Mouse (Mus musculus) forebrain, embryonic 12.5 days (tissue): Measurements from ENCODE around the gene H2-T3. TPM values are rescaled to one million over a fixed set of nuclear protein-coding genes. Genes with fewer than 3 reads are reported as not detected.
"Not testable (repeated sequence)": the region's sequence is repeated elsewhere in the genome, so short reads cannot be mapped to it uniquely, and the experiment has no call there.

Experiments used
- ATAC-seq: fragments of 200-750 bp; cut with Nextera tagmentation; 2 replicates; pipeline ENCODE4 v1.8.0; 2017; ENCODE audit warnings: moderate TSS enrichment; ENCODE audit not compliant: low FRiP score
- H3K27ac ChIP-seq: fragments of 300-500 bp; sonication (generic); 2 replicates; pipeline ENCODE4 v1.5.1; 2016; ENCODE audit warnings: mild to moderate bottlenecking
- H3K27me3 ChIP-seq: fragments of 300-500 bp; sonication (generic); 2 replicates; pipeline ENCODE4 v1.6.1; 2016; ENCODE audit warnings: mild to moderate bottlenecking
- H3K36me3 ChIP-seq: fragments of 300-500 bp; sonication (generic); replicated peaks from 2 replicates; pipeline ENCODE4 v1.6.1; 2016; ENCODE audit warnings: mild to moderate bottlenecking
- H3K4me1 ChIP-seq: fragments of 300-500 bp; sonication (generic); 2 replicates; pipeline ENCODE4 v1.6.1; 2016
- H3K4me2 ChIP-seq: fragments of 300-500 bp; sonication (generic); 2 replicates; pipeline ENCODE4 v1.6.1; 2016; ENCODE audit warnings: mild to moderate bottlenecking, moderate library complexity
- H3K4me3 ChIP-seq: fragments of 300-500 bp; sonication (generic); replicated peaks from 2 replicates; pipeline ENCODE4 v1.5.1; 2016; ENCODE audit warnings: mild to moderate bottlenecking
- H3K9ac ChIP-seq: fragments of 300-500 bp; sonication (generic); 2 replicates; pipeline ENCODE4 v1.6.1; 2016; ENCODE audit warnings: mild to moderate bottlenecking
- H3K9me3 ChIP-seq: fragments of 300-500 bp; sonication (generic); 2 replicates; pipeline ENCODE4 v1.6.1; 2016
- WGBS: fragments of 180-500 bp; shearing (Covaris S2); methylation state at CpG from one replicate; pipeline ENCODE4 v1.1.7; 2016; 5-methylcytosine and 5-hydroxymethylcytosine counted together
- polyA plus RNA-seq: library from polyadenylated mRNA; unstranded; fragments of >200 nt; fragmentation: Nextera tagmentation; extraction: Ambion mirVana; gene quantifications from 2 replicates; pipeline ENCODE4 v1.2.1, GENCODE M21; 2016

Gene H2-T3
- polyA plus RNA-seq, 1 experiment from 2014 or later, result not detected

DNA sequence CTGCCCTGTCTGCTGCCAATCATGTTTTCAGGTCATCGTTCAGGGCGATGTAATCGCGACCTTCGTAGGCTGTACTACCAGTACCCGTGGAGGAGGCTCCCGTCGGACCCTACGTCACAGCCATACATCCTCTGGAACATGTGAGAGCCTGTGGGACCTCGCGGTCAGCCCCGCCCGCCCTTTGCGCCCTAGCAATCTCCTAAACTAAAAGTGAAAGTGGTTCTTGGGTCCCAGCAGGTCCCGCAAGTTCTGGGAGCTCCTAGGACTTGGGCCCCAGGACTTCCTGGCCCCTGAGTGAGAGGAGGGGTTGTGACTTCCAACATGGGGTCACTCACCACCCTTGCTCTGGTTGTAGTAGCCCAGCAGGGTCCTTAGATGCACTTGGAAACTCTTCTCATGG lies 15.4 kb upstream of the H2-T3 start:
- 2% methylated on average over 15 of the region's 15 CpGs for whole genome bisulfite sequencing
- H3K4me3 ChIP-seq, result peak overlapping the region; percentile 33
- peaks cover 9% of the 10 kb centered on the region for H3K4me1 ChIP-seq
- no peaks in the 10 kb centered on the region for H3K36me3 ChIP-seq
- H3K27ac ChIP-seq, result no peak overlapping the region
- H3K27me3 ChIP-seq, result peaks cover 75% of the 10 kb centered on the region
- peak overlapping the region; percentile 50 for H3K4me2 ChIP-seq
- no peaks in the 10 kb centered on the region for H3K9me3 ChIP-seq
- ATAC-seq, result no peak
- no peak overlapping the region for H3K9ac ChIP-seq

DNA sequence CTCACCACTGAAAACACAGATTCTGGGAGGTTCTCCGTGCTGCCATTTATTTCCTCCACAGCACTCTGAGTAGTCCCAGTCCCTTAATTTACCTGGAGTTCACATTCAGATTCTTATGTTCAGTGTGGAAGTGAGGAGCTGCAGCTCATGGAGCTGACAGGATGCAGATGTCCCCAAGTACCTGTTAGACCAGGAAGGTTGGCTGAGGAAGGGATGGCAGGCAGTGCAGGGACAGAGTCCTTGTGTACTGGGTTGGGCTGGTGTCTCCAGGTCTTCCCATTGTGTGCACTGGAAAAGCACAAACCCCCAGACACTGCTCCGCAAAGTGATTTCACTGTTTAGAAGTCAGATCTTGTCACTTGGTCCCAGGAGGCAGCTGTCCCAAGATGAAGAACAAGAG lies 11.8 kb upstream of the H2-T3 start:
- 77% methylated on average over 2 of the region's 2 CpGs for WGBS

DNA sequence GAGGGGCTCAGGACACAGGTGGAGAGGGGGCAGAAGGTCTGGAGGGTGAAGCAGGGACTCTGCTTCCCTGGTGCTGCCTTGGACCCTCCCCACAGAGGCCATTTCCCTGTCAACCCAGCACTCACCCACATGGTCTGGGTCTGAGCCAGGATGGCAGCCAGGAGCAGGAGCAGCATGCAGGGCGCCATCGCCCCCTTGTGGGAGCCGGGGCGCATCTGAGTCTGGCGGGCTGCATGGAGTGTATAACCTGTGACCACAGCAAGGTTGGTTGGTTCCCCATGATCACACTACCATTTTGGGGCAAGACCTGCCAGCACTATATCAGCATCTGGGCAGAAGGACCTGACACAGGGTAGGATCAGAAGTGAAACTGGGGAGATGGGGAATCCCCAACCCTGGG lies 8.2 kb upstream of the H2-T3 start:
- Histone ChIP-seq H3K27ac (no peak overlapping the region), H3K27me3 (peaks cover 38% of the 10 kb centered on the region), H3K4me2 (no peak overlapping the region), H3K36me3 (no peaks in the 10 kb centered on the region), H3K9me3 (no peaks in the 10 kb centered on the region), H3K4me3 (no peak overlapping the region), H3K4me1 (no peaks in the 10 kb centered on the region), H3K9ac (no peak overlapping the region)
- no peak for ATAC-seq
- 4% methylated on average over 5 of the region's 5 CpGs for WGBS

More for the DNA sequence above, 11.8 kb upstream of the H2-T3 start:
- no peak for ATAC-seq
- no peaks in the 10 kb centered on the region for H3K36me3 ChIP-seq
- no peak overlapping the region for H3K4me3 ChIP-seq
- H3K9me3 ChIP-seq, result no peaks in the 10 kb centered on the region
- no peak overlapping the region for H3K4me2 ChIP-seq
- peaks cover 9% of the 10 kb centered on the region for H3K4me1 ChIP-seq
- H3K27ac ChIP-seq, result no peak overlapping the region
- no peak overlapping the region for H3K9ac ChIP-seq
- H3K27me3 ChIP-seq, result peaks cover 59% of the 10 kb centered on the region

DNA sequence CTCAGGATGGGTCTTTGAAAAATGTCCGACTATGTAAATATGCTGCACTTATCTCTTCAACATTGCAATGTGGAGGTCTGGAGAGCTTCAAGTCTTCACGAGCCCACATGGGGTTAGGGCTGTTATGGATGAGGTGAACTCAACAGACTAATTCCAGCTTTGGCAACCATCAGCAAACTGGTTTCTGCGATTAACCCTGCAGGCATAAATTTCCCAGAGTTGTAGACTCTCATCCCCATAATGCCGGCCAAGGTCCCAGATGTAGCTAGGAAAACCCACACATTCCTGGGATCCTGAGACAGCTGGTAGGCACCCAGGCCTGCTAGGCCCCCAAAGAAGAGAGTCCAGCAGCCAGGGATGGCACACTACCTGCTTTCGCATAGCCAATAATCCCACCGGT lies 4.4 kb upstream of the H2-T3 start:
- 93% methylated on average over 6 of the region's 6 CpGs for WGBS
- Histone ChIP-seq H3K27me3 (peaks cover 37% of the 10 kb centered on the region), H3K27ac (no peak overlapping the region), H3K4me1 (no peaks in the 10 kb centered on the region), H3K36me3 (no peaks in the 10 kb centered on the region), H3K4me2 (no peak overlapping the region), H3K9me3 (no peaks in the 10 kb centered on the region), H3K9ac (no peak overlapping the region), H3K4me3 (no peak overlapping the region)
- ATAC-seq, result no peak

DNA sequence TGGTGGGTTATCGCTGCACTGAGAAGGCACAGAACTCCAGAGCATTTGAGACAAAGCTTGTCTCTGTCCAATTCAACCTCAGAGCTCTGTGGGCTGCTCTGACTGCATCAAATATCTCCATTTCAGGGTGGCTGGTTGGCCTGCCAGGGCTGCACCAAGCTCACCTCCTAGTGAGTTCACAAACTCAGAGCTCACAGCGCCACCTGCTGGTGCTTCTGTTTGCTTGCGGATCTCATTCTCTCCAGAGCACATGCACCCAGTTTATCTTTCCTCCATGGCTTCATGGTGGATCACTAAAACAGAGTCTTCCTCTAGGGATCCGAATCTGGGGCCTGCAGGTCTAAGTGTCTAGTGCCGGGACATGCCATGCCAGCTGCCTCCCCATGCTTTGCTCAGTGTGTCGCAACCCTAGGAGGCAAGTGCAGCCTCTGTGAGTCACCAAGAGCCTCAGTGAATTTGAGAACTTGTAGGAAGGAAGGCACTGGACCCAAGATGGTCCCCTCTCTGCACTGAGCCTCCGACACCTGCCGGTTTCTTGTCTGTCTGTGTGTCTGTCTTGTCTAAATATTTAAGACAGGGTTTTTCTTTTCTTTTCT lies 3.6 kb upstream of the H2-T3 start:
- ATAC-seq, result no peak
- Histone ChIP-seq H3K4me3 (no peak overlapping the region), H3K27me3 (peaks cover 39% of the 10 kb centered on the region), H3K4me1 (no peaks in the 10 kb centered on the region), H3K9me3 (no peaks in the 10 kb centered on the region), H3K27ac (no peak overlapping the region), H3K36me3 (no peaks in the 10 kb centered on the region), H3K4me2 (no peak overlapping the region), H3K9ac (no peak overlapping the region)
- 35% methylated on average over 8 of the region's 8 CpGs for WGBS

DNA sequence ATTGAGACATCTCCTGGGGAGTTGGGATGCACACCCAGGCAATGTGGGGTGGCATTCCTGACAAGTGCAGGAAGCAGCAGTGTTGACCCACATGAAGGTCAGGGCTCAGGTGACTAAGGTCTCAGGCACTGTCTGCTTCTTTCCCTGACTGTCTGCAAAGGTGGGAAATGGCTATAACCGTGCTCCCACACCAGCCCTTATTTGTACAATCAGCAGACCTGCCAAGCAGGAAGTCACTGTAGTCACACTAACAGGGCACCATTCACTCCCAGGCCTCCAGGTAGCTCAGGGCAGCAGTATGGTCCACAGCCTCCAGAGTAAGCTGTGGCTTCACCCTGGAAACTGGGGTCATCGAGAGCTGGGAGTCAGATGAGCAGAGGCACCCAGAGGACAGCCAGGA lies 2.3 kb upstream of the H2-T3 start:
- Histone ChIP-seq H3K27me3 (peaks cover 44% of the 10 kb centered on the region), H3K27ac (no peak overlapping the region), H3K4me3 (no peak overlapping the region), H3K4me1 (no peaks in the 10 kb centered on the region), H3K9ac (no peak overlapping the region), H3K4me2 (no peak overlapping the region), H3K36me3 (no peaks in the 10 kb centered on the region), H3K9me3 (no peaks in the 10 kb centered on the region)
- no peak for ATAC-seq
- WGBS, result 71% methylated on average over 2 of the region's 2 CpGs

DNA sequence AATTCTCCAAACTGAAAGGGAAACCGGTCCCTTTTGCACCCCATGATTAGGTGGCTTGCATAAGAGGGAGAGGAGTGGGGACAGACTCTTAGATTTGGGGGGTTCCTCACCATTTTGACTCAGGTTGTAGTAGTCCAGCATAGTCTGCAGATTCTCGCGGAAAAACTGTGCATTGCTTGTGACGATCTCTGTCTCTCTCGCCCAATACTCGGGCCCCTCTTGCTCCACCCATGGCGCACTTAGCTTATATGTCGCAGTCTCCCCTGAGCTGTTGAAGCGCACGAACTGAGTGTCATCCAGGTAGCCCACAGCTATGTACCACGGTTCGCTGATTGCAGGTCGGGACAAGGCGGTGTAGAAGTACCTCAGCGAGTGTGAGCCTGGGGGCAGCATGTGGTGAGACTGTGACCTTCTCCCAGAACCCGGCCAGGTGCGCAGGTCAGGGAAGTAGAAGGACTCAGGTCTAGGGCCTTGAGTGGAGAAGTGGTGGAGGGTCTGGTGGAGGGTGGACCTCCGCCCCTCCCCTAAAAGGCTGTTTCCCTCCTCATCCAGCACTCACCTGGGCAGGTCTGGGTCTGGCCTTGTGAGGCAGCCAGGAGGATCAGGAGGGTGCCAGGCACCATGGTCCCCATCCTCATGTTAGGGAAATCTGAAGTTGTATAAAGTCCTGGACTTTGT lies 457 bp downstream of the H2-T3 start:
- 36% methylated on average over 18 of the region's 18 CpGs for WGBS
- H3K9me3 ChIP-seq, result no peaks in the 10 kb centered on the region

DNA sequence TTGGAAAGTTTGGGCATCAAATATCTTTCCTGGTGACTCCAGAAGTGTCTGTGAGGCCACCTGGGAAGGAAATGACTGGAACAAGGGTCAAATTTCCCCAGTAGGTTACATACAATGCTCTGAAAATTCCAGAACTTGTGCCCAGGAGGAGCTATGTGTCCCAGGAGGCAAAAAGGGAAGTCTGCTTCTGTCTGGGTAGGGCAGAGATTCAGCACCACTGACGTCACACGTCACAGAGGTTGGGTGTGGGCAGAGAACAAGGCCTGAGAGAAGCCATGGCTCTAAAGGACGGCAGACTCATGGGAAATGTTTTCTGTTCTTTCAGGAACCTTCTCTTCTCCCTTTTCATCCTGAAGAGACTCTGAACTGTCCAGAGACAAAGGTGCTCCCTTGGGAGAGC lies 2.5 kb downstream of the H2-T3 start:
- 60% methylated on average over 3 of the region's 3 CpGs for WGBS
- ATAC-seq, result no peak
- no peaks in the 10 kb centered on the region for H3K4me1 ChIP-seq
- no peak overlapping the region for H3K4me2 ChIP-seq
- no peak overlapping the region for H3K4me3 ChIP-seq
- H3K9ac ChIP-seq, result no peak overlapping the region
- no peaks in the 10 kb centered on the region for H3K36me3 ChIP-seq
- no peak overlapping the region for H3K27ac ChIP-seq
- H3K27me3 ChIP-seq, result peaks cover 46% of the 10 kb centered on the region
- no peaks in the 10 kb centered on the region for H3K9me3 ChIP-seq

More for the DNA sequence above, 457 bp downstream of the H2-T3 start:
- peaks cover 43% of the 10 kb centered on the region for H3K27me3 ChIP-seq
- H3K4me3 ChIP-seq, result no peak overlapping the region
- no peak overlapping the region for H3K4me2 ChIP-seq
- no peak overlapping the region for H3K9ac ChIP-seq
- no peak overlapping the region for H3K27ac ChIP-seq
- no peak for ATAC-seq
- H3K36me3 ChIP-seq, result no peaks in the 10 kb centered on the region
- no peaks in the 10 kb centered on the region for H3K4me1 ChIP-seq

DNA sequence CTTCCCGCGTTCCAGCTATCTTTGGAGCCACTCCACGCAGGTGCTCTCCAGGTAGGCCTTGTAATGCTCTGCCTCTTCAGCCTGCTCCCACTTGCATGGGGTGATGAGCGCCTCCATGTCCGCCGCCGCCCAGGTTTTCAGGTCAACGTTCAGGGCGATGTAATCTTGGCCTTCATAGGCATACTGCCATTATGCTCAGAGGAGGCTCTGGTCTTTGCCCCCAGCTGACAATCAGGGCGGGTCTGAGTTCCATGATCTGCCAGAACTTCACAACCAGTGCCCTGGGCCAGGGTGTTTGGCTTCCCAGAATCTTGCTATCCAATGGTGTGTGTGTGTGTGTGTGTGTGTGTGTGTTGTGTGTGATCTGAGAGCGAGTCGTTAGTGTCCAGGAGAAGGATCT lies 7.9 kb downstream of the H2-T3 start:
- Histone ChIP-seq H3K4me2 (no peak overlapping the region), H3K4me3 (no peak overlapping the region), H3K36me3 (no peaks in the 10 kb centered on the region), H3K9me3 (no peaks in the 10 kb centered on the region), H3K27ac (no peak overlapping the region), H3K4me1 (0 out of 2 replicates have a peak, but pooled peaks cover 4% of the 10 kb centered on the region), H3K27me3 (peaks cover 41% of the 10 kb centered on the region), H3K9ac (no peak overlapping the region)
- 75% methylated on average over 12 of the region's 12 CpGs for WGBS
- ATAC-seq, result no peak

DNA sequence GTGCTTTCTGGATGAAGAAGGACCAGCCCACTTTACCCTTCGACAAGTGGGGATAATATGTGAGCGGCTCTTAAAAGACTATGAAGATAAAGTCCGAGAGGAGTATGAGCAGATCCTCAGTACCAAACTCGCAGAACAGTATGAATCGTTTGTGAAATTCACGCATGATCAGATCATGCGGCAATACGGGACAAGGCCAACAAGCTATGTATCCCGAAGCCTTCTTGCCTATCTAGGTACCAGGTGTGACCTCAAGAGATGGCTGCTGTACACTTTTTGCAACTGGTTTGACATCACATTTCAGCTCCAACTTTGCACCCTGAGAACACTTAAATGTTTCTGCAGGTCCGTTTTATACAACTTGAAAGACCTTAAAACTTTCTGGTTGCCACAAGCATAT lies 10.6 kb downstream of the H2-T3 start:
- H3K36me3 ChIP-seq, H3K9me3 ChIP-seq, ATAC-seq, H3K4me1 ChIP-seq, H3K27ac ChIP-seq, H3K9ac ChIP-seq: not testable (repeated sequence)
- Histone ChIP-seq H3K4me3 (peak overlapping the region; percentile 38), H3K4me2 (peak overlapping the region; percentile 61), H3K27me3 (peaks cover 39% of the 10 kb centered on the region)
- 11% methylated on average over 10 of the region's 10 CpGs for WGBS

DNA sequence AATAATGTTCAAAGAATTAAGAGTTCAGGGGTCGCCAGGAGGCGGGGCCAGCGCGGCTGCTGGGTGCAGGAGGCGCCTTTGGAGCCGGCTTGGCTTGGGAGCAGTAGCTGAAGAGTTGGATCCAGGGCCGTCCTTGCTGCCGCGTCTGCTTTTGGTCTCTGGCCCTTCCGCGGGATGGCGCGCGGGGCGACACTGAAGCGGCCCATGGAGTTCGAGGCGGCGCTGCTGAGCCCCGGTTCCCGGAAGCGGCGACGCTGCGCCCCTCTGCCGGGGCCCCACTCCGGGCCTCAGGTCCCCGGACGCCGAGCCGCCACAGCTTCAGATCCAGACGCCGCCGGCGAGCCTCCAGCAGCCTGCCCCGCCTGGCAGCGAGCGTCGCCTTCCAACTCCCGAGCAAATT lies 11.1 kb downstream of the H2-T3 start:
- under 1% methylated on average over 39 of the region's 40 CpGs for WGBS
- ATAC-seq, result 0 out of 2 replicates have a peak, but pooled peaks have one; percentile 46
- peak overlapping the region; percentile 38 for H3K4me3 ChIP-seq
- H3K27ac ChIP-seq, H3K9me3 ChIP-seq, H3K9ac ChIP-seq, H3K4me1 ChIP-seq, H3K36me3 ChIP-seq: not testable (repeated sequence)
- H3K4me2 ChIP-seq, result peak overlapping the region; percentile 61
- H3K27me3 ChIP-seq, result peaks cover 38% of the 10 kb centered on the region

DNA sequence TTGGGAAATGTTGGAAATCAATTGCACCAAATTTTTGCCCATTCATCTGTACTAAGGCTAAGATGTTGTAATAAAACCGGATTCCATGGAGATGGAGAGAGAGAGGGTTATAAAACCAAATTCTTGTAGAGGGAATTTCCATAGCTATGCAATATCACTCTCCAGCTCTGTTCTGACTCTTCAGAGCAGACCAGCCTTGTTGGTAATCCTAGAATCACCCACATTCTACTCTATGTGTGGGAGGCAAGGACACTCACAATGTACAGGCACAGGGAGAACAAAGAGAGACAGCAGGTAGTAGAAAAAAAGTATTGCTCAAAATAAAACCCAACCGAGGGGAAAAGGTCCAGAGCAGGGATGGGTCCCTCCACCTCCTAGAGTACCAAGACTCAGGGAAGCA lies 14.0 kb downstream of the H2-T3 start:
- not testable (repeated sequence) for H3K27ac ChIP-seq, ATAC-seq, H3K36me3 ChIP-seq, H3K4me2 ChIP-seq, H3K9ac ChIP-seq, H3K4me1 ChIP-seq, H3K4me3 ChIP-seq, H3K9me3 ChIP-seq
- H3K27me3 ChIP-seq, result peaks cover 20% of the 10 kb centered on the region
- WGBS, result no CpG with 5 or more reads among the region's 2 CpGs

DNA sequence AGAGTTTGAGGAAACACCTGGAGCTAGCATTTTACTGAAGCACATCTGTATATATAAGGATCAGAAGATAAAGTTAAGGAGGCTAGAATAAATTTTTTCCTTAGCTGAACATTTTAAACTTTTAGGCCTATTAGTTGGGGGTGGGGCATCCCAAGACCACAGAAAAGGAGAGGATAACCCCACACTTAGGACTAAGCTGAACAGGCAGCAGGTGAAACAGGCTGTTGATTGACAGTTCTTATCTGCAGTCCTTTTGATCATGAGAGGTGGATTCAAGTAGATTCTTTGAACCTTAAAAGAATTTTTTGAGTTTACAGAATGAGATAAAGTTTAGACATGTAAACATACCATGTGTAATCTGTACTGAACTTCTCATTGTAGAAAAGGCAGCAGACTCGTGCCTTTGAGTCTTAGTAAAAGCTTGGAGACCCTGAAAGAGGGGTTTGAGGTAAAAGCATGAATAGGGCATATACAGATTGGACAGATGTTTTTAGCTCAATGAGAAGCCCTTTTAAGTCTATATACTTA lies 19.7 kb downstream of the H2-T3 start:
- no peak for ATAC-seq
- no peak overlapping the region for H3K4me2 ChIP-seq
- peaks cover 50% of the 10 kb centered on the region for H3K27me3 ChIP-seq
- WGBS, result 45% methylated on average over 1 of the region's 1 CpGs
- H3K27ac ChIP-seq, result no peak overlapping the region
- no peaks in the 10 kb centered on the region for H3K9me3 ChIP-seq
- H3K4me3 ChIP-seq, result no peak overlapping the region
- no peak overlapping the region for H3K9ac ChIP-seq
- no peaks in the 10 kb centered on the region for H3K36me3 ChIP-seq
- 0 out of 2 replicates have a peak, but pooled peaks cover 3% of the 10 kb centered on the region for H3K4me1 ChIP-seq
